Mouse (Mus musculus) midbrain, postnatal 0 days (tissue): ENCODE measurements at regions not wholly inside any gene's neighbourhood (a gene's known extent, or its start where the extent isn't known, plus 50 kb on each side); places are given as distances from the start of the nearest gene placed in this dataset.

ENCODE experiments used
- ATAC-seq: fragments of 200-750 bp; cut with Nextera tagmentation; 2 replicates; pipeline ENCODE4 v1.8.0; 2017; ENCODE audit warnings: moderate number of reproducible peaks, mild to moderate bottlenecking, moderate TSS enrichment, moderate library complexity; ENCODE audit not compliant: low FRiP score
- DNase-seq: peaks from one replicate; pipeline ENCODE4 v3.0.0-alpha.2; 2015; ENCODE audit warnings: low spot score
- H3K27ac ChIP-seq: fragments of 300-500 bp; sonication (generic); 2 replicates; pipeline ENCODE4 v1.5.1; 2014; ENCODE audit warnings: low read depth, mild to moderate bottlenecking, low read length, mixed read lengths
- H3K27me3 ChIP-seq: fragments of 300-500 bp; sonication (generic); 2 replicates; pipeline ENCODE4 v1.6.1; 2014; ENCODE audit warnings: low read length, control low read depth, mixed read lengths; ENCODE audit not compliant: insufficient read depth
- H3K36me3 ChIP-seq: fragments of 300-500 bp; sonication (generic); 2 replicates; pipeline ENCODE4 v1.6.1; 2014; ENCODE audit warnings: low read length, control low read depth, mixed read lengths; ENCODE audit not compliant: insufficient read depth
- H3K4me1 ChIP-seq: fragments of 300-500 bp; sonication (generic); 2 replicates; pipeline ENCODE4 v1.6.1; 2014; ENCODE audit warnings: mild to moderate bottlenecking, control low read depth, antibody characterized with exemption, low read length, mixed read lengths; ENCODE audit not compliant: insufficient read depth
- H3K4me2 ChIP-seq: fragments of 300-500 bp; sonication (generic); 2 replicates; pipeline ENCODE4 v1.6.1; 2014; ENCODE audit warnings: low read depth, mild to moderate bottlenecking, low read length, mixed read lengths; ENCODE audit not compliant: poor library complexity, severe bottlenecking
- H3K4me3 ChIP-seq: fragments of 300-500 bp; sonication (generic); 2 replicates; pipeline ENCODE4 v1.5.1; 2014; ENCODE audit warnings: low read depth, mild to moderate bottlenecking, low read length, moderate library complexity
- H3K9ac ChIP-seq: fragments of 300-500 bp; sonication (generic); replicated peaks from 2 replicates; pipeline ENCODE4 v1.6.1; 2014; ENCODE audit warnings: mild to moderate bottlenecking, low read length, moderate library complexity, mixed read lengths; ENCODE audit not compliant: poor library complexity, severe bottlenecking
- H3K9me3 ChIP-seq: fragments of 300-500 bp; sonication (generic); 2 replicates; pipeline ENCODE4 v1.6.1; 2016; ENCODE audit warnings: low read length, control low read depth
- CTCF ChIP-seq: IDR thresholded peaks from 2 replicates; pipeline ENCODE4 v1.5.1; 2016; ENCODE audit warnings: antibody characterized with exemption, mild to moderate bottlenecking
- WGBS: fragments of 180-500 bp; shearing (Covaris S2); extraction: QIAGEN DNeasy Blood & Tissue Kit; methylation state at CpG from one replicate; pipeline ENCODE4 v1.1.7; 2014; 5-methylcytosine and 5-hydroxymethylcytosine counted together

DNA sequence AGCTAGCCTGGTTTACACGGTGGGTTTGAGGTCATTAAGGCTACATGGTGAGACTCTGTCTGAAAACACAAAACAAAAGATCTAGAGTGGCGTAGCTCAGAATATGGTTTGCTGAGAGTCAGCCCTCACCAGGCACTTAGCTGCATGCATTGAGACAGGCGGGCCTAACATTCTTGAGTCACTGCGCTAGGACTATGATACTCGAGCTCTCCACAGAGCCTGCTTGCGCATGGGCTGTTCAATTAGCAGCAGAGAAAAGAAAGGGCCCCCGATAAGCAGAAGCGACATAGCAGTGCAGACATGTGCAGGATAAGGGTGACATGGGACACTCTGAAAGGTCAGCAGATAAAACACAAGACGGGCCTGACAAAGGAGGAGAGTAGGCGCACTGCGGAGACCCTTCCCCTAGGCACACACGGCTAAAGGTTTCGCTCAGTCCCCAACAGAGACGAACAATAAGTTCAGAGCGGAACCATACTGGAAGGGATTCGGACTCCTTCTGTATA, 64.3 kb downstream of the H2al2a start:
- H3K4me1 ChIP-seq, result no peaks in the 10 kb centered on the region
- H3K27ac ChIP-seq, result no peak overlapping the region
- no peaks in the 10 kb centered on the region for H3K27me3 ChIP-seq
- peak overlapping the region; percentile 45 for H3K4me2 ChIP-seq
- H3K9ac ChIP-seq, result 0 out of 2 replicates have a peak overlapping the region, but pooled peaks have one; percentile 4
- H3K36me3 ChIP-seq, result no peaks in the 10 kb centered on the region
- peak overlapping the region; percentile 20; the same call in 1 of the 2 replicates for H3K4me3 ChIP-seq
- DNase-seq (peak; percentile 38), ATAC-seq (peak; percentile 56; the same call in 1 of the 2 replicates)
- TF ChIP-seq CTCF, result no peak
- H3K9me3 ChIP-seq, result no peaks in the 10 kb centered on the region
- WGBS, result 14% methylated on average over 16 of the region's 16 CpGs

DNA sequence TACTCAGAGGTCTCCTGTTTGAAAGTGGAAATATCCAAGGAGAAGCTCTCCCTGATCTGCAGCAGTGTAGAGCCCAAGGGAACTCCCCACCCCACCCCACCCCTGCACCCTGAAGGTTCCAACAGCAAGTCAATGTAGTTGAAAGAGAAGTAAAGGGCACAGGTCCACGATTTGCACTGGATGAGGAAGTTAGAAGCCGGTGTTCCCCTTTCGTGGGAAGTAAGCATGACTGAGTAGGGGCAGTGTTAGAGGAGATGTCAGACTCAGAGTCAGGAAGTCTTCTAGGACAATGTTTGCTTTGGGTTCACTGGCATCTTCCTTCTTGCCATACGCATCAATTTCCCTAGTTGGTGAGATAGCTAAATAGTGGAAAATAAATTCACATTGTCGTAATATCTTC, 64.9 kb downstream of the H2al2a start:
- H3K9ac ChIP-seq, result no peak overlapping the region
- H3K4me3 ChIP-seq, result no peak overlapping the region
- TF ChIP-seq CTCF, result no peak
- no peaks in the 10 kb centered on the region for H3K36me3 ChIP-seq
- no peak overlapping the region for H3K27ac ChIP-seq
- WGBS, result 88% methylated on average over 5 of the region's 5 CpGs
- no peak for DNase-seq
- no peaks in the 10 kb centered on the region for H3K4me1 ChIP-seq
- H3K27me3 ChIP-seq, result no peaks in the 10 kb centered on the region
- no peak for ATAC-seq
- no peaks in the 10 kb centered on the region for H3K9me3 ChIP-seq
- no peak overlapping the region for H3K4me2 ChIP-seq

DNA sequence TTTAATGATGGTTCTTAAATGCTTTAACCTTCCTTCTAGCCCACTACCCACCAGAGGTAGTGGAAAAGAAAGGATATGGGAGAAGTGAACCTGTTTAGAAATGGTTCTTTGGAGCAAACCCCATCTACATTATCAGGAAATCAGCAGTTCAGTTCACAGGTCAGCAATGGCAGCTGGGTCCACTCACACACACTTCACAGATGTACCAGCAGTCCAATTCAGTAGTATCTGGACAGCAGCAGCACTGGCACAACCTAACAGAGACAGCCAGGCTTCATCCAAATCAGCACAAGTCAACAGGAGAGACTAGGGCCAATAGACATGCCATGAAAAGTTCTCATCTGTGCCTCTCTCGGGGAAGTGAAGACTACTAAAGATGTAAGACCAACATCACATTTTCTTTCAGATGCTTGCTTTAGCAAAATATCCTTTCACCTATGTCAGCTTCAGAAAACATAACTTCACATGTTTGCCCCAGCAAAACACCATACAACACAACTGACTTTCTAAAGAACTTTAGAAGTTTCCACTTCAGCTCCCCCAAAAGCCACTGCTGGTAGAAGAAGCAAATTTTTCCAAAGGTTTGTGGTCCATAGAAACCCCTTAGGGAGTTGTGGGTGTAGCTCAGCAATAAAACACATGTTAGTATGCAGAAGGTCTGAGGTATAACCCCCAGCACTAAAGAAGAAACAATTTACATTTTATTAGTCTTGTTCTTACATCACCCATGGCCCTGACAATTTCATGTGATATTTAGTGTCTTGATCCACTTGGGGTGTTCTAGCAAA, 77.7 kb downstream of the H2al2a start:
- no peak for TF ChIP-seq CTCF
- ATAC-seq, result no peak
- no peaks in the 10 kb centered on the region for H3K9me3 ChIP-seq
- no peak for DNase-seq
- H3K27me3 ChIP-seq, result no peaks in the 10 kb centered on the region
- no peak overlapping the region for H3K4me3 ChIP-seq
- H3K4me1 ChIP-seq, result no peaks in the 10 kb centered on the region
- H3K27ac ChIP-seq, result no peak overlapping the region
- no peak overlapping the region for H3K9ac ChIP-seq
- no peak overlapping the region for H3K4me2 ChIP-seq
- 100% methylated on average over 1 of the region's 1 CpGs for WGBS
- no peaks in the 10 kb centered on the region for H3K36me3 ChIP-seq

DNA sequence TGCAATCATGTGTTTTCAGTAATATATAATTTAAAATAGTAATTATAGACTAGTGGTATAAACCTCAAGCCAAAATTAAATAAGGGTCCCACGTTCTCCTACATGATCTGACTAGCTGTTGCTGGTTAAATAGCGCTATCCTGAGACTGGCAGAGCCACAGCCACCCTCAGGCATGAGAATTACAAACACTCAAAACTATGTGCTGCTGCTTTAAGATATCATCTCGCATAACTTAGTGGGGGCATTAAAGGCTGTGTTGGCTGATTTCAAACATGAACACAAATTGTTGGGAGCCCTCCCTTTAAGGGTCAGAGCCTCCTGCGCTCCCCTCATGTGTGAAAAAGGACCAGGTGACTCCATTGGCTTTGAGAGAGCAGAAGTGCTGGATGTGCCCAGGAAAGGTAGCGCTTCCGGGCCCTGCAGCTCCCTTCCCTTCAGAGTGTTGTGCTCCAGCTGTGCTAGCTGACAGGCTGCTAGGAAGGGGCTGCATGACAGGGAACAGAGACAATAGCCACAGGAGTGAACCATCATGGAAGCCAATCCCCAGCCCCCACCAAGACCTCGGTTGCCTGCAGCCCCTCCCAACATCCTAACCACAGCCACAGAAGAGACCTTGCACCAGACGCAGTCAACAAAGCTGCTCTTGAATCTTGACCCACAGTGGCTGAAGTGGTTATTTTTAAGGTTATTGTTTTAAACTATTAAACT, 79.4 kb downstream of the H2al2a start:
- no peak overlapping the region for H3K4me2 ChIP-seq
- no peaks in the 10 kb centered on the region for H3K27me3 ChIP-seq
- ATAC-seq (no peak), DNase-seq (no peak)
- H3K4me3 ChIP-seq, result no peak overlapping the region
- no peak for TF ChIP-seq CTCF
- H3K27ac ChIP-seq, result no peak overlapping the region
- no peak overlapping the region for H3K9ac ChIP-seq
- no peaks in the 10 kb centered on the region for H3K36me3 ChIP-seq
- H3K9me3 ChIP-seq, result no peaks in the 10 kb centered on the region
- H3K4me1 ChIP-seq, result no peaks in the 10 kb centered on the region
- WGBS, result 28% methylated on average over 8 of the region's 8 CpGs

DNA sequence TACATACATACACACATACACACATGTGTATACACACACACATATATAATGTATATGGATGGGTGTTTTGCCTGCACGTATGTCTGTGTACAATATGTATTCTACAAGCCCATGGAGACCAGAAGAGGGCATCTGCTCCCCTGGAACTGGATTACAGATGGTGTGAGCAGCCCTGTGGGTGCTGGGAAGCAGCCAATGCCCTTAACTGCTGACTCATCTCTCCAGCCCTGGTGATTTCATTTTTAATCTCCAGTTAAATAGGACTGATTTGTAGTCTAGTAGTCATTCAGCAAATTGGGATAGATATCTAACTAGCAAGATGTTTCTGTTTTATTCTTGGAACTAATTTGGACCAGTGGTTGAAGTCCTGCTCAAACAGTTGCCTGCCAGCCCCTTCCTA, 94.1 kb downstream of the H2al2a start:
- H3K9ac ChIP-seq, result no peak overlapping the region
- no peak overlapping the region for H3K4me3 ChIP-seq
- no peaks in the 10 kb centered on the region for H3K9me3 ChIP-seq
- no peak overlapping the region for H3K27ac ChIP-seq
- H3K36me3 ChIP-seq, result no peaks in the 10 kb centered on the region
- no peaks in the 10 kb centered on the region for H3K27me3 ChIP-seq
- H3K4me1 ChIP-seq, result no peaks in the 10 kb centered on the region
- DNase-seq (no peak), ATAC-seq (no peak)
- 81% methylated on average over 1 of the region's 1 CpGs for WGBS
- TF ChIP-seq CTCF, result no peak
- H3K4me2 ChIP-seq, result no peak overlapping the region

DNA sequence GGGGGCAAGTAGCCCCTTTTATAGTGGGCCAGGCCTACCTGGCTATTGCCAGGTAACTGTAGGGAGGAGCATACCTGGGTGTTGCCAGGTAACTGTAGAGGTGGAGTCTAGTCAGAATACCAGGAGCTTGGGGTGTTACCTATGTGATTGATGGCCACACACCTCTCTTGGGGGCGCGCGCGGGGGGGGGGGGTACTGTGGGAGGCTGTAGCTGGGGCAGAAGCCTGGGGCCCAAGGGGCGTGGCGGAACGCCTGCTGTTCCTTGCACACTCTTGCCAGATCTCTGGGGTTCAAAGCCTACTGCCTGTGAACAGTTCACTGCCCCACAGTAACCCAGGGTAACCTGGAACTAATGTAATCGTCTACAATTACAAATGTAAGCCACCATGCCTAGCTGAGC, 96.6 kb downstream of the H2al2a start:
- no peak overlapping the region for H3K4me3 ChIP-seq
- no peak for TF ChIP-seq CTCF
- no peak for ATAC-seq
- no peak overlapping the region for H3K9ac ChIP-seq
- H3K36me3 ChIP-seq, result no peaks in the 10 kb centered on the region
- no peaks in the 10 kb centered on the region for H3K4me1 ChIP-seq
- no peak overlapping the region for H3K27ac ChIP-seq
- no peaks in the 10 kb centered on the region for H3K9me3 ChIP-seq
- no peaks in the 10 kb centered on the region for H3K27me3 ChIP-seq
- whole genome bisulfite sequencing, result 57% methylated on average over 8 of the region's 8 CpGs
- DNase-seq, result no peak
- no peak overlapping the region for H3K4me2 ChIP-seq
